Mouse (Mus musculus) forebrain, embryonic 16.5 days (tissue): ENCODE results near the gene Atp1a2. TPM values are rescaled to one million over a fixed set of nuclear protein-coding genes. Genes with fewer than 3 reads are reported as not detected.

Source experiments
- ATAC-seq: fragments of 200-750 bp; cut with Nextera tagmentation; 2 replicates; pipeline ENCODE4 v1.8.0; 2017; ENCODE audit warnings: mild to moderate bottlenecking, moderate library complexity
- H3K27ac ChIP-seq: fragments of 300-500 bp; sonication (generic); 2 replicates; pipeline ENCODE4 v1.5.1; 2014; ENCODE audit warnings: low read length, control low read depth
- H3K27me3 ChIP-seq: fragments of 300-500 bp; sonication (generic); replicated peaks from 2 replicates; pipeline ENCODE4 v1.6.1; 2014; ENCODE audit warnings: low read length; ENCODE audit not compliant: control insufficient read depth, insufficient read depth
- H3K36me3 ChIP-seq: fragments of 300-500 bp; sonication (generic); 2 replicates; pipeline ENCODE4 v1.6.1; 2014; ENCODE audit not compliant: control insufficient read depth, insufficient read depth
- H3K4me1 ChIP-seq: fragments of 300-500 bp; sonication (generic); replicated peaks from 2 replicates; pipeline ENCODE4 v1.6.1; 2014; ENCODE audit warnings: low read length; ENCODE audit not compliant: control insufficient read depth, insufficient read depth
- H3K4me2 ChIP-seq: fragments of 300-500 bp; sonication (generic); 2 replicates; pipeline ENCODE4 v1.6.1; 2014; ENCODE audit warnings: mild to moderate bottlenecking, low read length, control low read depth
- H3K4me3 ChIP-seq: fragments of 300-500 bp; sonication (generic); replicated peaks from 2 replicates; pipeline ENCODE4 v1.5.1; 2014; ENCODE audit warnings: mild to moderate bottlenecking, low read length, control low read depth
- H3K9ac ChIP-seq: fragments of 300-500 bp; sonication (generic); replicated peaks from 2 replicates; pipeline ENCODE4 v1.6.1; 2014; ENCODE audit warnings: low read depth, low read length, control low read depth
- H3K9me3 ChIP-seq: fragments of 300-500 bp; sonication (generic); 2 replicates; pipeline ENCODE4 v1.6.1; 2016; ENCODE audit warnings: low read length; ENCODE audit not compliant: control insufficient read depth
- WGBS: fragments of 180-500 bp; shearing (Covaris S2); extraction: QIAGEN DNeasy Blood & Tissue Kit; methylation state at CpG from one replicate; pipeline ENCODE4 v1.1.7; 2014; 5-methylcytosine and 5-hydroxymethylcytosine counted together
- polyA plus RNA-seq: library from polyadenylated mRNA; unstranded; fragments of >200 nt; fragmentation: Nextera tagmentation; extraction: Ambion mirVana; gene quantifications from 2 replicates; pipeline ENCODE4 v1.2.1, GENCODE M21; 2015

Gene Atp1a2
- polyA plus RNA-seq, 1 experiment from 2014 or later = 42.4 TPM

DNA sequence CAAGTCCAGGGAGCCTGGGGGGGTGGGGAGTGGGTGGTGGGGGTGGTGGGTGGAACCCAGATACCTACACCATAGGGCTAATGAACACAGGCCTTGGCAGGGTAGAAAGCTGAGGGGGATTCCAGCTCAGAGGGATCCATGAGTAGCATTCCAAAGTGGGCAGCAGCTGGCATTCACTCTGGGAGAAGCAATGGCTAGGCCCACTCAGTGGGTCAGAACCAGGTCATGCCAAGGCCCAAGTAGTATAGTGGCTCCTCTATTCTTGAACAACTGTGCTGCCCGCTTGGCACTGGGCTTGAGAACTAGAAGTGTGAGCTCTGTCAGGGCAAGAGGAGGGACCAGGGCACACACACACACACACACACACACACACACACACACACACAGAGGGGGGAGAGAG is 10.5 kb upstream of the Atp1a2 start:
- H3K27ac ChIP-seq = no peak overlapping the region; the same call in 1 of the 2 replicates
- ATAC-seq = no peak
- no peaks in the 10 kb centered on the region for H3K27me3 ChIP-seq
- 60% methylated on average over 1 of the region's 1 CpGs for whole genome bisulfite sequencing
- no peak overlapping the region for H3K4me3 ChIP-seq
- no peak overlapping the region for H3K4me2 ChIP-seq
- H3K9me3 ChIP-seq = no peaks in the 10 kb centered on the region
- no peak overlapping the region for H3K9ac ChIP-seq
- H3K36me3 ChIP-seq = no peaks in the 10 kb centered on the region
- peaks cover 32% of the 10 kb centered on the region for H3K4me1 ChIP-seq

DNA sequence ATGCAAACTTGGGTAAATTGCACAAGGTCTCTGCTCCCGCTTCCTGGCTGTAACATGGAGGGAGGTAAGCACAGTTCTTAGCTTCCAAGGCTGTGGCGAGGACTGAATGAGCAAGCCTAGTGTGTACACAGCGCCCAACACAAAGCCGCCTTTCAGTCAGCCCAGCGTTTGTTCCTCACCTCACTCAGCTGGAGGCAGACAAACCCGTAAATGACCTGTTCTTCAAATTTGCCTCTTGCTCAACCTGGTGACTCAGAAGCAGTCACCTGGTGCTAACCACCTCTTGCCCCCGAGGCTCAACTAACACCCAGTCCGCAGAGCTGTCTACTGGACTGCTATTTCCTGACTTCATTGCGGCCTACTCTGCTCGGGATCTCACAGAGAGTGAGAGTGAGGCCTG is 10.1 kb upstream of the Atp1a2 start:
- Histone ChIP-seq H3K4me1 (peaks cover 27% of the 10 kb centered on the region), H3K4me3 (no peak overlapping the region), H3K36me3 (no peaks in the 10 kb centered on the region), H3K27ac (peak overlapping the region; percentile 2), H3K4me2 (no peak overlapping the region), H3K27me3 (no peaks in the 10 kb centered on the region), H3K9me3 (no peaks in the 10 kb centered on the region), H3K9ac (no peak overlapping the region)
- WGBS = 34% methylated on average over 10 of the region's 10 CpGs
- ATAC-seq = no peak

DNA sequence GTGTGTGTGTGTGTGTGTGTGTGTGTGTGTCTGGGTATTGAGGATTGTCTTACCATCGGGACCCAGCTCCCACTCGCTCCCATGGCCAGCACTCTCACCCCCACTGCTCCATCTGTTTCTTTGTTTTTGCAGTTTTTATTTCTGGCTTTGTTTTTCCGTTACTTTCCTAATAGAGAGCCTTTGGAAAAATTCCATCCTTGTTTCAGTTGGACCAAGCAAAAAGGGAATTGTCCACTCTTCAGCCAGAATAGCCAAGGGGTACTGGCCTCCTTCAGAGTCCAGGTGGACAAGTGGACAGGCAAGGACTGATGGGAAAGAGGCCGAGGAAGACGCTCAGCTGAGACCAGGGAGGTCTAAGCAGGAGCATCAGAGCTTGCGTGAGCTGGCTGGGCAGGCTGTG is 9.0 kb upstream of the Atp1a2 start:
- H3K36me3 ChIP-seq = no peaks in the 10 kb centered on the region
- no peak overlapping the region for H3K27ac ChIP-seq
- WGBS = 54% methylated on average over 6 of the region's 6 CpGs

DNA sequence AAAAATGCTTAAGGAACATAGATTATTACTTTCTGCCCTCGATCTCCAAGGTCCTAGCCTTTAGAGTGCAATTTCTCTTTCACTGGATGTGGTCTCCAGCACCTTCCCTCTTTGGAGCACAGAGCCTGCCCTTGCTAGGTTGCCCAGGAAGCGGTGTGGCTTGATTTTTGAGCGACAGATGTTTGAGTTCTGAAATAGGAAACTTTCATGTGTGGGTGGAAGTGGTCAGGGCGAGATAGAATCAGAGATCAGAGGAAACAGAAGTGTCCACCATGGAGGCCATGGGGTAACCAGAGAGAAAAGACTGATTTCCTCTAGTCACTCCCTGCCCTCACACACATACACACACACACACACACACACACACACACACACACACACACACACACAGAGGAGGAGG is 8.3 kb upstream of the Atp1a2 start:
- Histone ChIP-seq H3K9me3 (no peaks in the 10 kb centered on the region), H3K4me1 (peaks cover 22% of the 10 kb centered on the region), H3K4me2 (no peak overlapping the region), H3K27ac (no peak overlapping the region), H3K36me3 (no peaks in the 10 kb centered on the region), H3K27me3 (no peaks in the 10 kb centered on the region), H3K9ac (no peak overlapping the region), H3K4me3 (no peak overlapping the region)
- WGBS = 88% methylated on average over 4 of the region's 4 CpGs
- no peak for ATAC-seq

More for the DNA sequence above, 9.0 kb upstream of the Atp1a2 start:
- no peak overlapping the region for H3K9ac ChIP-seq
- H3K4me3 ChIP-seq = no peak overlapping the region
- no peaks in the 10 kb centered on the region for H3K9me3 ChIP-seq
- no peak overlapping the region for H3K4me2 ChIP-seq
- no peak for ATAC-seq
- no peaks in the 10 kb centered on the region for H3K27me3 ChIP-seq
- peaks cover 24% of the 10 kb centered on the region for H3K4me1 ChIP-seq

DNA sequence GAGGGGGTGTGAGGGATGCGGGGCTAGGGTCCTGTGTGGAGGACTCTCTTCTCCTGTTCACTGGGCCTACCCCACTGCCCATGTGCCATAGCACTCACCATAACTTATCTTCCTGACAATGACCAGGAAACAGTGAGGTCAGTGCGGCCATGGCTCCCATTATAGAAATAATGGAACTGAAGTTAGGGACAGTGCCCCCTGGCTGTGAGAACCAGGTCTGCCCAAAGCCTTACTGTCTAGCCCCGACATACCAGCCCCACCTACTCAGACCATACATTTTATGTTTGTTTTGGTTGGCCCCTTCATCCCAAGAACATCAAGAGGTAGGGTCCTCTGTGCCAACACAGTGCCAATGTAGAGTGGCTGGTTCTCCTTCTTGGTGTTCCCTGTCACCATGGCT is 7.8 kb upstream of the Atp1a2 start:
- Histone ChIP-seq H3K9ac (no peak overlapping the region), H3K36me3 (no peaks in the 10 kb centered on the region), H3K4me3 (no peak overlapping the region), H3K4me1 (peaks cover 16% of the 10 kb centered on the region), H3K9me3 (no peaks in the 10 kb centered on the region), H3K4me2 (no peak overlapping the region), H3K27ac (no peak overlapping the region), H3K27me3 (no peaks in the 10 kb centered on the region)
- no peak for ATAC-seq
- 79% methylated on average over 3 of the region's 3 CpGs for WGBS

DNA sequence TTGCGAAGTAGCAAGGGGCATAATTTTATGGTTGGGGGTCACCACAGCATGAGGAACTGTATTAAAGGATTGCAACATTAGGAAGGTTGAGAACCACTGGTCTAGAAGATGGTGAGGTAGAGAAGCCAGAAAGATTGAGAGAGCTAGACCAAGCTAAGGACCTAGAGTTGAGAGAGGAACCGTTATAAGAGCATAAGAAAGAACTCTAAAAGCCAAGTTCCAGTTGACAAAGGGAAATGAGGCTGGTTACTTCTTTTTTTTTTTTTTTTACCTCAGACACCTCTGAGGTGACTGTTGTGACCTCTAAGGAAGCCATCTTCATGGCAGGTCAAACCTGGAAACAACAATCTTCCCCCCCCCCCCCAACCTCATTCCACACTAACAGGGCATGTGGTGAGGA is 7.3 kb upstream of the Atp1a2 start:
- no peaks in the 10 kb centered on the region for H3K27me3 ChIP-seq
- 90% methylated on average over 2 of the region's 2 CpGs for WGBS
- no peak overlapping the region for H3K4me3 ChIP-seq
- no peaks in the 10 kb centered on the region for H3K36me3 ChIP-seq
- H3K4me1 ChIP-seq = peaks cover 12% of the 10 kb centered on the region
- no peak overlapping the region for H3K4me2 ChIP-seq
- H3K9me3 ChIP-seq = no peaks in the 10 kb centered on the region
- no peak for ATAC-seq
- H3K9ac ChIP-seq = no peak overlapping the region
- no peak overlapping the region for H3K27ac ChIP-seq

DNA sequence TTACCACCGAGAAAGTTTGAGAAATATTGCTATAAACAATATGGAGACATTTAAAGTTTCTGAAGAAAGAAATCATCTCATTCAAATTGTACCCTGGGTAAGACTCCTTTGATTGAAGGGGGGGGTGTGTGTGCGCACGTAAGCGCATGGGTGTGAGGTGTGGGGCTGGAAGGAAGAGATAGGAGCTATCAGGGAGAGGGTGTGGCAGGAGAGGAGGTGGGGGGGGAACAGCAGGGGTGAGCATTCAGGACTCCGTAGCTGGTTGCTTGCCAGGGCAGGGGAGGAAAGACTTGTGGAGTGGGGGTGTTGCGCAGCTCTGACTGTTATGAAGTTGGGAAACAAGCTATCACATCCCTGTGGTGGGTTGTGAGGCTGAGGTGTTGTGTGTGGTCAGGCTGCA is 6.6 kb upstream of the Atp1a2 start:
- Histone ChIP-seq H3K4me1 (peaks cover 5% of the 10 kb centered on the region), H3K4me2 (no peak overlapping the region), H3K27me3 (no peaks in the 10 kb centered on the region), H3K9ac (no peak overlapping the region), H3K36me3 (no peaks in the 10 kb centered on the region), H3K27ac (no peak overlapping the region), H3K9me3 (no peaks in the 10 kb centered on the region), H3K4me3 (no peak overlapping the region)
- 81% methylated on average over 6 of the region's 6 CpGs for WGBS
- no peak for ATAC-seq

DNA sequence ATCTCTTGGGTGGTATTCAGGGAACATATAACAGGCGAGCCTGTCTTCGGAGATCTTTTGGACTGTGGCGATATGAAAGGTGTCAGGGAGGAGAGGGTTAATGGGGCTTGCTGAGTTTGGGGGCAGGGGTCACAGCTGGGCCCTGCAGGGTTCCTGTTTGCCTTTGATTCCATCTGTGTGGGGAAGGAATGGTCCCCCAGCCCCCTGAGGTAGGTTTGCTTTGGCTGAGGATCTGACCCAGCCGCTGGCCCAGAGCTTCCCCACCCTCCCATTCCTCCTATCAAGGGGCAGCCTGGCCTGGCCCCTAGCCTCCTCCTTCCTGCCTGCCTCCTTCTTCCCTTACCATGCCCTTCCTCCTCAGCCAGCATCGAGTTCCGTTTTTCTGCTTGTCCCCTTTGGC is 5.0 kb upstream of the Atp1a2 start:
- H3K4me1 ChIP-seq = peaks cover 7% of the 10 kb centered on the region
- H3K36me3 ChIP-seq = no peaks in the 10 kb centered on the region
- H3K4me2 ChIP-seq = no peak overlapping the region
- WGBS = 19% methylated on average over 6 of the region's 6 CpGs
- no peak overlapping the region for H3K27ac ChIP-seq
- ATAC-seq = no peak
- no peaks in the 10 kb centered on the region for H3K9me3 ChIP-seq
- H3K27me3 ChIP-seq = no peaks in the 10 kb centered on the region
- H3K4me3 ChIP-seq = no peak overlapping the region
- no peak overlapping the region for H3K9ac ChIP-seq

DNA sequence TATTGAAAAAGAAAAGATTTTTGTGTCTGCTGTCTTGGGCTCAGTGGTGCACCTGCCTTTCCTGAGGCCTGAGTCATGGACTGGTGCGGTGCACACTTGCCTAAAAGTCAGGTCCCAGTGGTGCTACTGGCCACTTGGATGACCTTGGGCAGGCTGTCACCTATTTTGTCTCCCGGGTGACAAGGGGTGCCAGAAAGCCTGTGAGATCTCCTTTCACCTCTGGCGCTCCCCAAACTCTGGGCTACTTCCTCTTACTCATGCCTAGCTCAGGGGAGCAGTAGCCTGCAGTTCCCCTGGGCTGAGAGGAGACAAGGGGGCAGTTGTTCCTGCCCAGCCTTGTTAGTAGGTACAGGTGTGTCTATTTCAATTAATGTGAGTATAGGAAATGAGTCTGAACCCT is 4.4 kb upstream of the Atp1a2 start:
- no peaks in the 10 kb centered on the region for H3K9me3 ChIP-seq
- 62% methylated on average over 3 of the region's 3 CpGs for WGBS
- no peak overlapping the region for H3K4me2 ChIP-seq
- H3K36me3 ChIP-seq = no peaks in the 10 kb centered on the region
- H3K4me1 ChIP-seq = peaks cover 9% of the 10 kb centered on the region
- H3K27me3 ChIP-seq = no peaks in the 10 kb centered on the region
- ATAC-seq = no peak
- H3K4me3 ChIP-seq = no peak overlapping the region
- no peak overlapping the region for H3K27ac ChIP-seq
- no peak overlapping the region for H3K9ac ChIP-seq

DNA sequence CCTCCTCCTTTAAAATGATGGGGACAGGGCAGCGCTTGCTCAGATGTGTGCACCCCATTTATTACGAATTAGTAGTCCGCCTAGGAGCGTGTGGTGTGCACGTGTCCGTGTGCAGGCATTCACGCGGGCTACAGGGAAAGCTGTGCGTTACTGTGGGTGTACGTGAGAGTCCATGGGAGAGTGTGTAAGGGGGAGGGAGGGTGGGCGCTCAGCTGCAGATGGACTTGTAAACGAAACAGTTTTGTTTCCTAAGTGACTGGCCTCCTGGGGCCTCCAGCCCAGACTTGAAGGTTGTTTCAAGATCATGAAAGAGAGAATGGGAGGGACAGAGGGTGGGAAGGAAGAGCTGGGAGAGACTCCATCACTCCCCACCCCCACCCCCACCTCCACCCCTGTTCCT is 3.3 kb upstream of the Atp1a2 start:
- no peak overlapping the region for H3K4me3 ChIP-seq
- ATAC-seq = no peak
- 49% methylated on average over 12 of the region's 12 CpGs for WGBS
- H3K27me3 ChIP-seq = no peaks in the 10 kb centered on the region
- H3K9me3 ChIP-seq = no peaks in the 10 kb centered on the region
- H3K27ac ChIP-seq = no peak overlapping the region
- no peak overlapping the region for H3K9ac ChIP-seq
- no peaks in the 10 kb centered on the region for H3K36me3 ChIP-seq
- no peak overlapping the region for H3K4me2 ChIP-seq
- peaks cover 9% of the 10 kb centered on the region for H3K4me1 ChIP-seq
